Mouse (Mus musculus): ENCODE measurements around the gene Cyp4a12b. TPM values are rescaled to one million over a fixed set of nuclear protein-coding genes. Genes with fewer than 3 reads are reported as not detected.
"Not testable (repeated sequence)": the region's sequence is repeated elsewhere in the genome, so short reads cannot be mapped to it uniquely, and the experiment has no call there.

Gene Cyp4a12b
- polyA plus RNA-seq (2015; fragmentation: Nextera tagmentation; extraction: Ambion mirVana) = not detected in 2 replicates

DNA sequence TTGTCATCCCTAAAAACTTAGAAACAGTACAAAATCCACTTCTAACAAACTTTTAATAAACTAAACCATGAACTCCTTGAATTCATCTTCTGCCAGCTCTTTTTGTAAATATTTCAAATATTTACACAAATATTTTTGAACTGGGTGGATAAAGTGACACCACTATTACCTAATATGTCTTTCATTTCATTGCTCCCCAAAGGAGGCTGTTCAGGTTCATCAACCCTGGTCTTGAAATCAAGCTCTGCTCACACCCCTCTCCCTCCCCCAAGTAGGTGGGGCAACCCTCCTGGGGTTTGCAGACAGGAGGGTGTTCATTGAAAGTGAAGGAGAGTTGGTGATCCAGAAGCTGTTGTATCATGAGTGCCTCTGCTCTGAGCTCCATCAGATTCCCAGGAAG lies at the start of gene Cyp4a12b:
TSS of gene Cyp4a12b (plus strand) at position 301 of the 400 bp plus-strand sequence.
- not testable (repeated sequence) for H3K9ac ChIP-seq; H3K27ac ChIP-seq (replicated peaks); ATAC-seq (ENCODE audit: insufficient read depth); H3K9me3 ChIP-seq (replicated peaks); H3K27me3 ChIP-seq; H3K4me3 ChIP-seq (replicated peaks); H3K4me1 ChIP-seq (replicated peaks); H3K36me3 ChIP-seq (replicated peaks); H3K4me2 ChIP-seq

DNA sequence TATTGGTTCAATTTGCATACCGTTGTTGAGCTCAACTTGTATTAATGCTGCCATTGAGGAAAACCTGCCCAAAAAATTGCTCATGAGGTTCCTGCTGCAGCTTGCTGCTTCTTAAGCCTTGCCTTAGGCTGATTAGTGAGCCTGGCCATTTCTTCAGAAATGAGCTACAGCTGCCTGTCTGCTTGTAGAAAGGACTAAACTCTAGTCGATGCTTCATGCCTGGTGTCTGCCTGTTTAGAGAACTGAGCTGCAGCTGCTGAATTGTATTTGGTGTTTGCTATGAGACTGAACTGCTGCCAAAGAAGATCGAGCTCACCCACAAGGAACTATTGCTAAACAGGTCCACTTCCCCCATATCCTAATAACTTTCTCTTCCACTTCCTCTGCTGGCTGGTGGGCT lies 45.8 kb upstream of the Cyp4a12b start:
- not testable (repeated sequence) for ATAC-seq (ENCODE audit: insufficient read depth); H3K4me3 ChIP-seq (replicated peaks); H3K9ac ChIP-seq; H3K4me2 ChIP-seq; H3K9me3 ChIP-seq (replicated peaks); H3K4me1 ChIP-seq (replicated peaks); H3K27ac ChIP-seq (replicated peaks); H3K27me3 ChIP-seq; H3K36me3 ChIP-seq (replicated peaks)
- WGBS (ENCODE audit: insufficient replicate concordance) = 46% methylated on average over 3 of the region's 3 CpGs

DNA sequence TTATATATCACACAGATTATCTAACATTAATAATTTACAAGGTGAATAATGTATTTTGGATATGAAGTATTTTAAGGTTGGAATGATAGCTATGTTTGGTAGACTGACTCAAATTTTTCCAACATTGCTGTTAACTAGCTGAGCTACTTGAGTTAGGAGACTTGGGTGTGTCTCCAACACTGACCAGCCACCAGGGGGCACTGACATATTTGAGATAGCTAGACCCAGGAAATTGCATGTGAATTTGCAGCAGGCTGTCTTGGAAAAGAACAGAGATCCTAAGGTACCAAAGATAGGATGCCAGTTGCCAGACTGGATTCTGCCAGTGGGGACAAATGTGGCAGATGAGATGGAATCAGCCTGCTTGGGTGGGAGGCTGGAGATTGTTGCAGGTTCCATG lies 43.4 kb upstream of the Cyp4a12b start:
- not testable (repeated sequence) for ATAC-seq (ENCODE audit: insufficient read depth); H3K4me3 ChIP-seq (replicated peaks); H3K36me3 ChIP-seq (replicated peaks); H3K9ac ChIP-seq; H3K4me1 ChIP-seq (replicated peaks); H3K9me3 ChIP-seq (replicated peaks); H3K27me3 ChIP-seq; H3K4me2 ChIP-seq; H3K27ac ChIP-seq (replicated peaks)

DNA sequence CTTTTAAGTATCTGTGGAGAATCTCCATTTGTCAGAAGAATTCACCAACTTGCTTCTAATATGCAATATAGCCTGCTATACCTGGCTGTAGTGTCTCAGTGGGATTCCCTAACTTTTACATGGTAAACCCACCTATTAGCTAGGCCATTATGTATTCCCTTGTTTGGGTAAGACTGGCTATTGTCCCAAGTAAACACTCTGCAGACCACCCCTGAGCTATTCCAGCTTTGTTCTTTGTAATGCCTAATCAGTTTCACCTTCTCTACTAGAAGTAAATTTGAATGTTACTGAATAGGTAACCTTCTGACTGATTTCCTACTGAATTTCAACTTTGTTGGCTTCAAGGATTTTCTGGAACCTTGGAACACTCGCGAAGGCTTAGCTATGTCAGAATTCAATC lies 15.2 kb upstream of the Cyp4a12b start:
- 62% methylated on average over 2 of the region's 2 CpGs for WGBS (ENCODE audit: insufficient replicate concordance)
- H3K4me1 ChIP-seq (replicated peaks); H3K4me2 ChIP-seq; H3K4me3 ChIP-seq (replicated peaks); H3K27me3 ChIP-seq; H3K9me3 ChIP-seq (replicated peaks); H3K9ac ChIP-seq; H3K36me3 ChIP-seq (replicated peaks); ATAC-seq (ENCODE audit: insufficient read depth); H3K27ac ChIP-seq (replicated peaks): not testable (repeated sequence)

DNA sequence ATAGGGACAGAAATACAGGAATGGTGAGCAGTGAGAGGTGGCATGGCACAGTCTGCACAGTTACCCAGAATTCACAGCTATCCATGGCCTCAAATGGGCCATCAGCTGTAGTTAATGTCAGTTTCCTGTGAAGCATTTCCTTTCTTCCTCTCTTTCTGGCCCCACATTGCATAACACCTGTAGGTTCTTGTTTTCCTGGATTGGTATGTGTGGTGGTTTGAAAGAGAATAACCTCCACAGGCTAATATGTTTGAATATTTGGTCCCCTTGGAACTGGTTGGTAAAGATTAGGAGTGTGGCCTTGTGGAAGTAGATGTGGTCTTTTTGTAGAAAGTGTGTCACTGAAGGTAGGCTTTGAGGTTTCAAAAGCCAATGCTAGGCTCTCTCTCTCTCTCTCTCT lies 14.5 kb upstream of the Cyp4a12b start:
- not testable (repeated sequence) for H3K9ac ChIP-seq; H3K27ac ChIP-seq (replicated peaks); H3K4me1 ChIP-seq (replicated peaks); H3K4me2 ChIP-seq; H3K27me3 ChIP-seq; H3K4me3 ChIP-seq (replicated peaks); H3K36me3 ChIP-seq (replicated peaks); ATAC-seq (ENCODE audit: insufficient read depth); H3K9me3 ChIP-seq (replicated peaks)

DNA sequence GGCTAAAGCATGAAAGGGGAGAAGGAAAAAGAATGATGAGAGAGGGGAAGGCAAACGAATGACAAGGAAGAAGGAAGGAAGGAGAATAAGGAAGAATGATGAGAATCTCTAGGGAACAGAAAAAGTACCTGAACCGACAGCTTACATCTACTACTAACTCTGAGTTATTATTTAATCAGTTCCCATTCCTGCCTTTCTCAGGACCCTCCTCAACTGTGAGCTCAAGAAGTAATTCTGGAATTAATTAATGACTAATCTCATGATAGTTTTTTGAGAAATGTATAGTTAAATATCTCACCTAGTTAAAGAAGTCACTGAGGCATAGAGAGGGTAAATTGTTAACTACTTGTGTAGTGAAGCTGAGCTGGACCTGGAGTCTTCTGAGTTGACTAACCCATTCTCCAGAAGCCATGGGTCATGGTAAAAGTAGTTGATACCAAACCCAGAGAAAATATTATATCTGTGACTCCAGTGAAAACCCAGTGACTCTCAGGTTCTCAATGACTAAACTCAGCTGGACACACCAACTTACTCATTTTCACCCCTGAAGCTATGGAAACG lies 39.2 kb downstream of the Cyp4a12b start:
- H3K36me3 ChIP-seq (replicated peaks) = no peaks in the 10 kb centered on the region
- 42% methylated on average over 3 of the region's 3 CpGs for WGBS (ENCODE audit: insufficient replicate concordance)
- no peaks in the 10 kb centered on the region for H3K4me1 ChIP-seq (replicated peaks)
- no peak overlapping the region for H3K4me2 ChIP-seq
- H3K27me3 ChIP-seq = no peaks in the 10 kb centered on the region
- H3K9me3 ChIP-seq (replicated peaks) = no peaks in the 10 kb centered on the region
- no peak overlapping the region for H3K4me3 ChIP-seq (replicated peaks)
- no peak overlapping the region for H3K9ac ChIP-seq
- ATAC-seq (ENCODE audit: insufficient read depth) = no peak
- H3K27ac ChIP-seq (replicated peaks) = no peak overlapping the region

DNA sequence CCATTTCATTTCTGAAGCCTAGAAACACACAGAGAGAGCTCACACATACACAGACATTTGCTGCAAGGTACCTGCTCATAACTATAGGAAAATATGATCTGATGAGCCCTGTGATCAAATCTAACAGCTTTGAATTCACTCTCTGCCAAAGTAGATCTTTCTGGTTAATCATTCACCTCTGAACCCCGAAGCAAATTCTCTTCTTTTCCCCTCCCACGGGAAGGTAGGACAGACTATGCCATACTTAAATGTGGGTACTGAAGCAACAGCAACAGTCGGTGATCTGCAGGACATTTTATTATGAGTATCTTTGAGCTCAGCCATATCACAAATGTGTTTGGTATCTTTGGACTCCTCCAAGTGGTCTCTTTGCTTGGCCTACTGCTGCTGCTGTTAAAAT lies 40.9 kb downstream of the Cyp4a12b start, which contains the start of gene Cyp4a30b:
TSS of gene Cyp4a30b (plus strand) at position 301 of the 400 bp plus-strand sequence.
- no peaks in the 10 kb centered on the region for H3K9me3 ChIP-seq (replicated peaks)
- no peak within 1 kb of the TSS for H3K4me2 ChIP-seq
- no peak within 1 kb of the TSS for H3K4me3 ChIP-seq (replicated peaks)
- H3K9ac ChIP-seq = no peak within 1 kb of the TSS
- 49% methylated on average over 3 of the region's 3 CpGs for WGBS (ENCODE audit: insufficient replicate concordance)
- no peaks in the 10 kb centered on the region for H3K36me3 ChIP-seq (replicated peaks)
- H3K27me3 ChIP-seq = no peaks in the 10 kb centered on the region
- ATAC-seq (ENCODE audit: insufficient read depth) = no peak
- no peaks in the 10 kb centered on the region for H3K4me1 ChIP-seq (replicated peaks)
- no peak within 1 kb of the TSS for H3K27ac ChIP-seq (replicated peaks)

DNA sequence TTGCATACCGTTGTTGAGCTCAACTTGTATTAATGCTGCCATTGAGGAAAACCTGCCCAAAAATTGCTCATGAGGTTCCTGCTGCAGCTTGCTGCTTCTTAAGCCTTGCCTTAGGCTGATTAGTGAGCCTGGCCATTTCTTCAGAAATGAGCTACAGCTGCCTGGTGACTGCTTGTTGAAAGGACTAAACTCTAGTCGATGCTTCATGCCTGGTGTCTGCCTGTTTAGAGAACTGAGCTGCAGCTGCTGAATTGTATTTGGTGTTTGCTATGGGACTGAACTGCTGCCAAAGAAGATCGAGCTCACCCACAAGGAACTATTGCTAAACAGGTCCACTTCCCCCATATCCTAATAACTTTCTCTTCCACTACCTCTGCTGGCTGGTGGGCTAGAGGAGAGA lies 62.2 kb downstream of the Cyp4a12b start:
- H3K9ac ChIP-seq; H3K27me3 ChIP-seq; H3K27ac ChIP-seq (replicated peaks); H3K4me2 ChIP-seq; H3K9me3 ChIP-seq (replicated peaks); H3K4me1 ChIP-seq (replicated peaks); ATAC-seq (ENCODE audit: insufficient read depth); H3K4me3 ChIP-seq (replicated peaks); H3K36me3 ChIP-seq (replicated peaks): not testable (repeated sequence)
- WGBS (ENCODE audit: insufficient replicate concordance) = 44% methylated on average over 3 of the region's 3 CpGs

DNA sequence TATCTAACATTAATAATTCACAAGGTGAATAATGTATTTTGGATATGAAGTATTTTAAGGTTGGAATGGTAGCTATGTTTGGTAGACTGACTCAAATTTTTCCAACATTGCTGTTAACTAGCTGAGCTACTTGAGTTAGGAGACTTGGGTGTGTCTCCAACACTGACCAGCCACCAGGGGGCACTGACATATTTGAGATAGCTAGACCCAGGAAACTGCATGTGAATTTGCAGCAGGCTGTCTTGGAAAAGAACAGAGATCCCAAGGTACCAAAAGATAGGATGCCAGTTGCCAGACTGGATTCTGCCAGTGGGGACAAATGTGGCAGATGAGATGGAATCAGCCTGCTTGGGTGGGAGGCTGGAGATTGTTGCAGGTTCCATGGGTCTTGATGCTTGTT lies 64.6 kb downstream of the Cyp4a12b start:
- H3K4me3 ChIP-seq (replicated peaks); H3K9me3 ChIP-seq (replicated peaks); H3K4me1 ChIP-seq (replicated peaks); H3K36me3 ChIP-seq (replicated peaks); H3K27me3 ChIP-seq; ATAC-seq (ENCODE audit: insufficient read depth); H3K9ac ChIP-seq; H3K27ac ChIP-seq (replicated peaks); H3K4me2 ChIP-seq: not testable (repeated sequence)

DNA sequence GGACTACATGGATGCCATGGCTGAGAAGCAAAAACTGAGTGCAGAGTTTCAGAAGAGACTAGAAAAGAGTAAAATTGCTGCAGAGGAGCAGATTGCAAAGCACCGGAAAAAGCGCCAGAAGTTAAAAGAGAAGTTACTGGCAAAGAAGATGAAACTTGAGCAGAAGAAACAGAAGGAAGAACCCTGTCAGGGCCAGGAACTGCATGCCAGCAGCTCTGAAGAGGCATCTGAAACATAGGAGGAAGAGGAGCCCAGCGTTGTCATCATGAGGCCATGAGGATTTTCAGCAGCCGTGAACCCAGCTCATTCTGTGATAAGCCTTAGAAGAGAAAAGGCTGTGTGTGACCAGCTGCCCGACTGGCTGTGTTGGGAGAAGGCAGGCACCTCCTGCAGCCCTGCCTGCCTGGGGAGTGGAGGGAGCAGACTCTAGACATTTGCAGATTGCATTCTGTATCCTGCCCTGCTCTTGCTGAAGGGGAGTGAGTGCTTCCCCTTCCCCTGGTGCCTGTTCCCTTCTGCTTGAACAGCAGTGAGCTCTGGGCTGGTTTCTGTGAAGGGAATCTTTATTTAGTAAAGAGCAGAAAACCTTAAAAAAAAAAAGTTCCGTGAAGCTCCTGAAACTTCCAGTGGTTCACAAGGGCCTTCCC lies 69.7 kb downstream of the Cyp4a12b start:
- Histone ChIP-seq H3K4me1 (replicated peaks) (no peaks in the 10 kb centered on the region), H3K4me2 (no peak overlapping the region), H3K9me3 (replicated peaks) (no peaks in the 10 kb centered on the region), H3K9ac (no peak overlapping the region), H3K4me3 (replicated peaks) (no peak overlapping the region), H3K27ac (replicated peaks) (no peak overlapping the region), H3K27me3 (no peaks in the 10 kb centered on the region), H3K36me3 (replicated peaks) (no peaks in the 10 kb centered on the region)
- WGBS (ENCODE audit: insufficient replicate concordance) = 40% methylated on average over 6 of the region's 6 CpGs
- no peak for ATAC-seq (ENCODE audit: insufficient read depth)
